Mouse (Mus musculus) cortical plate, adult 2 months (tissue): ENCODE data around the gene Sh2d1b1.

Source experiments
- CTCF ChIP-seq: fragments of 200-500 bp; IDR thresholded peaks from 2 replicates; pipeline ENCODE4 v1.5.1; 2011; ENCODE audit warnings: mild to moderate bottlenecking, control low read depth, low read length; ENCODE audit not compliant: insufficient read depth; ENCODE audit errors: extremely low read depth
- POLR2A ChIP-seq: fragments of 200-500 bp; IDR thresholded peaks from 2 replicates; pipeline ENCODE4 v1.6.1; 2011; ENCODE audit warnings: mild to moderate bottlenecking, low read length, control low read depth; ENCODE audit not compliant: insufficient read depth; ENCODE audit errors: extremely low read depth

DNA sequence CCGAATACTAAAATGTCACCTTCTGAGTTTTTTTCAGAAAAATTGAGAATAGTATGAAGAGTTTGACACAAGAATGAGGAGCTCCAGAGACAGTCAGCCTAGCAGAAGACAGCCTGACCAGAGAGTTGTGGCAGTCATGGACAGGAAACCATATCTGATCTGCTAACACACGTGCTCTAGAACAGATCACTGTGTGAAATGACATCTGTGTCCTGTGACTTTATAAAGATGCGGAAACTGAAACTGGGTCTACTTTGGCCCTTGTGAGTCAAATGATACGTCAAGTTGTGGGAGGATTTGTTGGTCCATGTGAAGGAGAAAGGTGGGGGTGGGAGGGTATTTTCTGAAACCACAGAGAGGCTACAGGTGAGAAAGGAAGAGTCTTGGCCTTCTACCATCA is 6.4 kb upstream of the Sh2d1b1 start:
- TF ChIP-seq CTCF (no peak), POLR2A (no peak)
